Mouse (Mus musculus) lung, embryonic 14.5 days (tissue): Measurements from ENCODE around the gene Mov10. TPM values are rescaled to one million over a fixed set of nuclear protein-coding genes. Genes with fewer than 3 reads are reported as not detected.

Experiments
- ATAC-seq: fragments of 200-750 bp; cut with Nextera tagmentation; 2 replicates; pipeline ENCODE4 v1.8.0; 2017; ENCODE audit warnings: mild to moderate bottlenecking, moderate TSS enrichment, moderate library complexity; ENCODE audit not compliant: insufficient read depth
- DNase-seq: peaks from one replicate; pipeline ENCODE4 v3.0.0-alpha.2; 2015
- H3K27ac ChIP-seq: fragments of 300-500 bp; sonication (generic); 2 replicates; pipeline ENCODE4 v1.5.1; 2014; ENCODE audit warnings: low read depth, mild to moderate bottlenecking, moderate library complexity
- H3K27me3 ChIP-seq: fragments of 300-500 bp; sonication (generic); 2 replicates; pipeline ENCODE4 v1.6.1; 2014; ENCODE audit warnings: low read length, control low read depth; ENCODE audit not compliant: insufficient read depth
- H3K36me3 ChIP-seq: fragments of 300-500 bp; sonication (generic); 2 replicates; pipeline ENCODE4 v1.6.1; 2014; ENCODE audit warnings: control low read depth; ENCODE audit not compliant: insufficient read depth
- H3K4me1 ChIP-seq: fragments of 300-500 bp; sonication (generic); 2 replicates; pipeline ENCODE4 v1.6.1; 2014; ENCODE audit warnings: antibody characterized with exemption, control low read depth; ENCODE audit not compliant: insufficient read depth
- H3K4me2 ChIP-seq: fragments of 300-500 bp; sonication (generic); 2 replicates; pipeline ENCODE4 v1.6.1; 2014; ENCODE audit warnings: mild to moderate bottlenecking
- H3K4me3 ChIP-seq: fragments of 300-500 bp; sonication (generic); 2 replicates; pipeline ENCODE4 v1.5.1; 2014; ENCODE audit warnings: low read depth, low read length
- H3K9ac ChIP-seq: fragments of 300-500 bp; sonication (generic); 2 replicates; pipeline ENCODE4 v1.6.1; 2014
- H3K9me3 ChIP-seq: fragments of 300-500 bp; sonication (generic); 2 replicates; pipeline ENCODE4 v1.6.1; 2016; ENCODE audit warnings: low read depth, low read length, control low read depth
- CTCF ChIP-seq: IDR thresholded peaks from 2 replicates; pipeline ENCODE4 v1.5.1; 2016; ENCODE audit warnings: antibody characterized with exemption, low read depth
- WGBS: fragments of 180-500 bp; shearing (Covaris S2); extraction: QIAGEN DNeasy Blood & Tissue Kit; methylation state at CpG from one replicate; pipeline ENCODE4 v1.1.7; 2014; 5-methylcytosine and 5-hydroxymethylcytosine counted together
- polyA plus RNA-seq: library from polyadenylated mRNA; unstranded; fragments of >200 nt; fragmentation: Nextera tagmentation; extraction: Ambion mirVana; gene quantifications from 2 replicates; pipeline ENCODE4 v1.2.1, GENCODE M21; 2014

Mov10 gene
- polyA plus RNA-seq, 1 experiment from 2014 or later: 51.0 TPM

GRCm38 (mm10) chr3:104794953-104795470, 23.4 kb downstream of the Mov10 start:
- ATAC-seq (no peak), DNase-seq (no peak)
- H3K4me1 ChIP-seq: peaks cover 37% of the 10 kb centered on the region
- 35% methylated on average over 12 of the region's 12 CpGs for WGBS
- H3K4me3 ChIP-seq: no peak overlapping the region
- no peaks in the 10 kb centered on the region for H3K9me3 ChIP-seq
- H3K4me2 ChIP-seq: peak overlapping the region; percentile 25; the same call in 1 of the 2 replicates
- peaks cover 78% of the 10 kb centered on the region for H3K36me3 ChIP-seq
- H3K27me3 ChIP-seq: no peaks in the 10 kb centered on the region
- H3K9ac ChIP-seq: 0 out of 2 replicates have a peak overlapping the region, but pooled peaks have one; percentile 13
- TF ChIP-seq CTCF: no peak
- H3K27ac ChIP-seq: peak overlapping the region; percentile 85

DNA sequence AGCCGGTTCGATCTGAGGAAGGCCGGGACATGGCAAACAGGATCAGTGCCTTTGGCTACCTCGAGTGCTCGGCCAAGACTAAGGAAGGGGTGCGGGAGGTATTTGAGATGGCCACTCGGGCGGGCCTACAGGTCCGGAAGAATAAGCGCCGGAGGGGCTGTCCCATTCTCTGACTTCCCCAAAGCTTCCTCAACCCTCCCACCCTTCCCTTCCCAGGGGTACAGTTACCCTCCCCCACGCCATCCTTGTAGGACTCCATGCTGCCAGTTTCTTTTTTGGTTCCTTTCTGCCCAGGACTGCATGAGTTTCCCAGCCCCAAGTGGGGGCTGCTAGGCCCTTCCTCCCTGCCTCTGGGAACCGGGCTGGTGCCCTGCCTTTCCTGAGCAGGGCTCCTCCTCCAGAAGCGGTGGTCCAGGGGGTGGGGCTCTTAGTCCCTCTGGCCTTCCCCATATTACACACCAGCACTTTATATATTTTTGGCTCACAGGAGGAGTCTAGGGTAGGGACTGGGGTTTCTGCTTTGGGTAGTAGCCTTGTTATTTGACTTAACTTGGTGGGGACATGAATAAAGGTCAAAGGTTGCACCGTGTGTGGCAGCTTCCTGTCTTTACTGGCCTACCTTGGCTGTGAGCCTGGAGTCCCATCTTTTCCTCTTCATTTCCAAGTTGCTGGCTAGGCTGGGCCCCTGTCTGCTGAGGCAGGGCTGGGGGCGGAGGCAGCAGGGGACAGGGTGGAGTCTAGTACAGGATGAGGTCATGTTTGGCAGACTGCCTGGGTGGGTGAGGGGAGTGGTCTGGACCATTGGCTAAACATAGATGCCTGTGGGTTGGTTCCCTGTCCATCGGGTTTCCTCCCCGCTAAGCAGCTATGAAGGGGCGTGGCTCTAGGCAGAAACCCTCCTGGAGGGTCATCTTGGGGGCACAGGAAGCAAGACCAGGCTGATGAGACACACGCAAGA, 24.2 kb downstream of the Mov10 start:
- 32% methylated on average over 20 of the region's 20 CpGs for WGBS
- Histone ChIP-seq H3K4me3 (0 out of 2 replicates have a peak overlapping the region, but pooled peaks have one; percentile 7), H3K4me1 (peaks cover 37% of the 10 kb centered on the region), H3K27ac (peak overlapping the region; percentile 92), H3K36me3 (peaks cover 69% of the 10 kb centered on the region), H3K9ac (peak overlapping the region; percentile 37; the same call in 1 of the 2 replicates), H3K4me2 (peak overlapping the region; percentile 35), H3K9me3 (no peaks in the 10 kb centered on the region), H3K27me3 (no peaks in the 10 kb centered on the region)
- DNase-seq (peak; percentile 99), ATAC-seq (peak; percentile 92)
- no peak for TF ChIP-seq CTCF

- Histone ChIP-seq H3K9ac (no peak overlapping the region), H3K4me3 (no peak overlapping the region), H3K27ac (peak overlapping the region; percentile 92; the same call in 1 of the 2 replicates), H3K27me3 (no peaks in the 10 kb centered on the region), H3K36me3 (peaks cover 60% of the 10 kb centered on the region), H3K4me1 (peaks cover 37% of the 10 kb centered on the region), H3K4me2 (peak overlapping the region; percentile 12; the same call in 1 of the 2 replicates), H3K9me3 (no peaks in the 10 kb centered on the region)
- ATAC-seq (no peak), DNase-seq (no peak)
- no peak for TF ChIP-seq CTCF
- 59% methylated on average over 15 of the region's 15 CpGs for WGBS
These were observed 25.7 kb downstream of the Mov10 start for GRCm38 (mm10) chr3:104792360-104793270.

- WGBS: 85% methylated on average over 8 of the region's 8 CpGs
- Histone ChIP-seq H3K4me1 (peaks cover 37% of the 10 kb centered on the region), H3K4me2 (peak overlapping the region; percentile 80), H3K27me3 (no peaks in the 10 kb centered on the region), H3K9ac (no peak overlapping the region), H3K27ac (no peak overlapping the region), H3K9me3 (no peaks in the 10 kb centered on the region), H3K4me3 (peak overlapping the region; percentile 64; the same call in 1 of the 2 replicates), H3K36me3 (peaks cover 51% of the 10 kb centered on the region)
- DNase-seq: no peak
- no peak for TF ChIP-seq CTCF
- ATAC-seq: no peak
These were observed 26.7 kb downstream of the Mov10 start for GRCm38 (mm10) chr3:104791671-104792070.

DNA sequence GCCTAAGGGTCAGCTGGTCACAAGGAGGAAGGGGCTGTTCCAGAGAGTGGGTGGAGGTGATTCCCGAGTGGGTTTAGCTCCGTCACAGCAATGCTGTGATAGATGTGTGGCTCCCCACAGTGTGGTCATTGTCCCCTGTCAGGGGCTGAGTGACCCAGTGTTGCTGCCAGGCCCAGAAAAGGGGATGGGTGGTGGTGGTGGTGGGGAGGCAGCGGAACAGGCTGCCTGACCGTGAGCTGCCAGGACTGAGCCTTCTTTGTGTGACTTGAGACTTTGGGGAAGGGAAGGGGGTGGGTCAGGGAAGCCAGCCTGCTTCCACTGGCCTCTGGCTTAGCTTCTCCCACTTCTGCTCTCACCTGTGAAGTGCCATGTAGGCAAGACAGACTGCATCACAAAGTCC, 27.3 kb downstream of the Mov10 start:
- H3K9me3 ChIP-seq: no peaks in the 10 kb centered on the region
- DNase-seq (no peak), ATAC-seq (no peak)
- H3K27me3 ChIP-seq: no peaks in the 10 kb centered on the region
- peak overlapping the region; percentile 88 for H3K27ac ChIP-seq
- H3K4me1 ChIP-seq: peaks cover 37% of the 10 kb centered on the region
- H3K36me3 ChIP-seq: peaks cover 44% of the 10 kb centered on the region
- peak overlapping the region; percentile 64 for H3K4me3 ChIP-seq
- H3K4me2 ChIP-seq: peak overlapping the region; percentile 80
- 17% methylated on average over 4 of the region's 4 CpGs for WGBS
- peak overlapping the region; percentile 79 for H3K9ac ChIP-seq
- no peak for TF ChIP-seq CTCF

DNA sequence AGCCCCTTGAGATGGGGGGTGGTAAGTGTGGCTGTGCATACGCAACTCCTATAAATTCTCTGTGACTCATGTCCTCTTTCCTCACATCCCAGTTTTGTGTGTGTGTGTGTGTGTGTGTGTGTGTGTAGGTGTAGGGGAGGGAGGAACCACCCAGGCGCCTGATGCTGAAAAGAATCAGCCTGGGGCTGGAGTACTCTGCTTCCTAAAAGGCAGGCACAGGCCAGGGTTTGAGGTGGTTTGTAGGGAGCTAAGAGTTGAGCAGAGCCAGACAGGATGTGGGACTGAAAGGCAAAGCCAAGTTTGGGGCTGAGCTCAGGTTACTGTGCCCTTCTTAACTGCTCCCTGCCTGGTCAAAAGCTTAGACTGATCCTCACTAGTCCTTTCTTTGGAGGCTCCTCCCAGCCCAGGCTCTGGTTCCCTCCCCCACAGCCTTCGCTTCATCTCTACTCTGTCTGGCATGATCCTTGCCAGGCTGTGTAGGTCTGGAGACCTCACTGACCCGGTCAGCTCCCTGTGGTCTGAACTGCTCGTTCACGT, 27.9 kb downstream of the Mov10 start:
- peaks cover 34% of the 10 kb centered on the region for H3K4me1 ChIP-seq
- ATAC-seq (peak; percentile 2; the same call in 1 of the 2 replicates), DNase-seq (peak; percentile 68)
- no peaks in the 10 kb centered on the region for H3K27me3 ChIP-seq
- no peaks in the 10 kb centered on the region for H3K9me3 ChIP-seq
- H3K36me3 ChIP-seq: peaks cover 39% of the 10 kb centered on the region
- H3K27ac ChIP-seq: peak overlapping the region; percentile 88
- H3K9ac ChIP-seq: peak overlapping the region; percentile 79
- no peak for TF ChIP-seq CTCF
- H3K4me2 ChIP-seq: peak overlapping the region; percentile 80
- WGBS: 10% methylated on average over 6 of the region's 6 CpGs
- H3K4me3 ChIP-seq: peak overlapping the region; percentile 64
